Mouse (Mus musculus): Measurements from ENCODE around the gene Cdk2ap1.

GRCm38 (mm10) chr5:124337909-124338308, 25.0 kb downstream of the Cdk2ap1 start:
- TF ChIP-seq POLR2A (IDR thresholded peaks at IDR 0.05; ENCODE audit: insufficient read depth, low read depth, low read length) (no peak), CTCF (IDR thresholded peaks at IDR 0.05) (no peak), EP300 (IDR thresholded peaks at IDR 0.05; ENCODE audit: insufficient read depth, low read depth, low read length) (no peak)

Measured in heart, adult 2 months (tissue).